Mouse (Mus musculus): ENCODE data around the gene Mertk. TPM values are rescaled to one million over a fixed set of nuclear protein-coding genes. Genes with fewer than 3 reads are reported as not detected.

Gene Mertk
- polyA plus RNA-seq, 1 experiment from 2014 or later, result 3.4 TPM

DNA sequence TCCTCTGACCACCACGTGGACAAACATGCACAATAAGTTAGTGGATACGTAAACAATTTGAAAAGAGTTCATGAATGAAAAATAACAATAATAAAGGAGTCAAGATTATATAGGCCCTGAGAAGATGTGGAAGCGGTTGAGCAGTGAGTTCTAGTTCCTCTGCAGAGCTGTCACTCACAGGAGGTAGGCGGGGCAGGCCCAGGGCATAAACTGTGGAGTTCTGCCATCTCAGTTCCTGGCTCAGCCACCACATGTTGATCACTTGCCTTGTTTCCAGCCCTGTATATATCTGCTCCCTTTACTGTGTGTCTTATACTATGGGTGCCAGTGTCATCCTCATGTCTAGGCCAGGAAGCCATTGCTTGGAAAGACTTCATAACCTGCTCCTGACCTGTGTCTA, 104.7 kb downstream of the Mertk start:
- Histone ChIP-seq H3K9me3 (replicated peaks) (no peaks in the 10 kb centered on the region), H3K27ac (no peak overlapping the region), H3K9ac (no peak overlapping the region), H3K27me3 (no peaks in the 10 kb centered on the region), H3K4me3 (replicated peaks) (no peak overlapping the region), H3K4me1 (replicated peaks) (no peaks in the 10 kb centered on the region), H3K4me2 (no peak overlapping the region), H3K36me3 (peaks cover 25% of the 10 kb centered on the region)
- no peak for ATAC-seq (ENCODE audit: low read depth)
- no peak for DNase-seq
- WGBS (ENCODE audit: insufficient replicate concordance), result 71% methylated on average over 4 of the region's 4 CpGs

DNA sequence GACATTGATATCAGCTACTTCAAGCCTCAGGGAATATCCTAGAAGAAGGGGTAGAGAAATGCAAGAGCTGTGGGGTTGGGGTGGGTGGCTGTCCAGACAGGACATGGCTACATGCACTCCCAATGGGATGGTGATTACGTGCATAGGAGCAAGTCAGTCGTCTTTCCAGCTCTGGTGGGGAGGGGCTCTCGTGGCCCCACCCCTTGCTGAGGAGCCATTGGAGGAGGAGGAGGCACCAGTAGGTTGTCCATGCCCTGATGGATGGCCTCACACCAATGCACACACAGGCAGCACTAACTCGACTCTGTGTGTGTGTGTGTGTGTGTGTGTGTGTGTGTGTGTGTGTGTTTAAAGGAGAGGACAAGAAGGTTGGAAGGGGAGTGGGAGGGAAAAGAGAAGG, 106.6 kb downstream of the Mertk start:
- WGBS (ENCODE audit: insufficient replicate concordance), result 56% methylated on average over 4 of the region's 4 CpGs
- no peak overlapping the region for H3K27ac ChIP-seq
- H3K4me1 ChIP-seq (replicated peaks), result no peaks in the 10 kb centered on the region
- H3K9me3 ChIP-seq (replicated peaks), result no peaks in the 10 kb centered on the region
- H3K36me3 ChIP-seq, result peaks cover 18% of the 10 kb centered on the region
- no peak overlapping the region for H3K9ac ChIP-seq
- H3K4me2 ChIP-seq, result no peak overlapping the region
- no peaks in the 10 kb centered on the region for H3K27me3 ChIP-seq
- no peak for DNase-seq
- ATAC-seq (ENCODE audit: low read depth), result no peak
- no peak overlapping the region for H3K4me3 ChIP-seq (replicated peaks)

DNA sequence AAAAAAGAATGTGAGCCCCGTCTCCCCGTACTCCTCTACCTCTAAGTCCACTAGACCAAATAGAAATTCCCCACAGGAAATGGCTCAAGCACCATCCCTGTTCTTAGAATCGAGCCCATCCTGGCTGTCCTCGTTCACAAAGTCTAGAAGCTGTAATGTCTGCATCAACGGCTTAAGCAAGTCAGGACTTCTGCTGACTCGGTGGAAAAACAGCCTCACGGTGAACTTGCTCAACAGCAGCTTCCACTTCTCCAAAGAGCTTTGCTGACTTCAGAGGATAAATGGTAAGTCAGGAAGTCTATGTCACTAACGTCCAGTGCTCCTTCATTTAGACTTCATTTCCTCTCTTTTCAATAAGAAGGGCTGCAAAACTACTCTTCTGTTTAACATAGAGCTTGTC, 107.8 kb downstream of the Mertk start:
- 37% methylated on average over 8 of the region's 8 CpGs for WGBS (ENCODE audit: insufficient replicate concordance)

DNA sequence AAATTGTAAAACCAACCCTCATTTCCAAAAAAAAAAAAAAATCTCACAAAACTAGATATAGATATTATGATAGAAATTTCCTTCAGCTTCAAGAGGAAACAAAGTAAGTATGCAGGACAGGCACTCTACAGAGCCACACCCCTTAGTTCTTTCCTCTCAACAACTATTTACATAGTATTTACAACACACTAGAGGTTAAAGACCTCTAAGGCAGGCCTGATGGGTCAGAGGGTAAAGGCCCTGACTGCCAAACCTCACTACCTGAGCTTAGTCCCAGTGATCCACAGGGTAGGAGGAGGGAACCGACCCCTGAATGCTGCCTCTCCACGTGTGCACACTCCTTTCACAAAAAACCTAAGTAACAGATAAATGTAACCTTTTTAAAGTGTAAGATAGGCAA, 114.0 kb downstream of the Mertk start:
- peaks cover 8% of the 10 kb centered on the region for H3K4me1 ChIP-seq (replicated peaks)
- H3K27me3 ChIP-seq, result no peaks in the 10 kb centered on the region
- no peak overlapping the region for H3K27ac ChIP-seq
- no peak overlapping the region for H3K9ac ChIP-seq
- no peaks in the 10 kb centered on the region for H3K9me3 ChIP-seq (replicated peaks)
- no peak overlapping the region for H3K4me3 ChIP-seq (replicated peaks)
- WGBS (ENCODE audit: insufficient replicate concordance), result 28% methylated on average over 2 of the region's 2 CpGs
- no peaks in the 10 kb centered on the region for H3K36me3 ChIP-seq
- ATAC-seq (ENCODE audit: low read depth) (no peak), DNase-seq (no peak)
- no peak overlapping the region for H3K4me2 ChIP-seq

More for the DNA sequence above, 107.8 kb downstream of the Mertk start:
- no peak overlapping the region for H3K9ac ChIP-seq
- no peak for ATAC-seq (ENCODE audit: low read depth)
- no peak overlapping the region for H3K4me3 ChIP-seq (replicated peaks)
- H3K27me3 ChIP-seq, result no peaks in the 10 kb centered on the region
- no peaks in the 10 kb centered on the region for H3K9me3 ChIP-seq (replicated peaks)
- no peak overlapping the region for H3K4me2 ChIP-seq
- no peak for DNase-seq
- peaks cover 8% of the 10 kb centered on the region for H3K36me3 ChIP-seq
- H3K27ac ChIP-seq, result no peak overlapping the region
- H3K4me1 ChIP-seq (replicated peaks), result no peaks in the 10 kb centered on the region

DNA sequence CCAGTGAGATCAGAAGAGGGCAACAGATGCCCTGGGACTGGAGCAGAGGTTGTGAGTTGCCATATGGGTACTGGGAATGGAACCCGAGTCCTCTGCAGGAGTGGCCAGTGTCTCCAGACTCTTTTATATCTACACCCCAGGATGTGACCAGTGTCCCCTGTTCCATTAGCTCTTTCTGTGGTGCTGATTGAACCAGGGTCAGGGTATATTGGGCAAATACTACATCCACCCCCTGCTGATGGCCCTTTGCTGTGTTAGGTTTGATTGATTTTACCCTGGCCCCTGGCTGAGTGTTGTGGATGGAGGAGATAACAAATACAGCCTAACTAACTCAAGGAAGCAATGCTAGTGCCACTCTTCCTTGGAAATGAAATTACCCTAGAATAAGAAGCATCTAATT, 117.6 kb downstream of the Mertk start:
- H3K4me3 ChIP-seq (replicated peaks), result no peak overlapping the region
- H3K36me3 ChIP-seq, result no peaks in the 10 kb centered on the region
- no peaks in the 10 kb centered on the region for H3K27me3 ChIP-seq
- WGBS (ENCODE audit: insufficient replicate concordance), result 57% methylated on average over 1 of the region's 1 CpGs
- ATAC-seq (ENCODE audit: low read depth) (no peak), DNase-seq (no peak)
- H3K9me3 ChIP-seq (replicated peaks), result no peaks in the 10 kb centered on the region
- peaks cover 25% of the 10 kb centered on the region for H3K4me1 ChIP-seq (replicated peaks)
- no peak overlapping the region for H3K4me2 ChIP-seq
- no peak overlapping the region for H3K27ac ChIP-seq
- no peak overlapping the region for H3K9ac ChIP-seq

DNA sequence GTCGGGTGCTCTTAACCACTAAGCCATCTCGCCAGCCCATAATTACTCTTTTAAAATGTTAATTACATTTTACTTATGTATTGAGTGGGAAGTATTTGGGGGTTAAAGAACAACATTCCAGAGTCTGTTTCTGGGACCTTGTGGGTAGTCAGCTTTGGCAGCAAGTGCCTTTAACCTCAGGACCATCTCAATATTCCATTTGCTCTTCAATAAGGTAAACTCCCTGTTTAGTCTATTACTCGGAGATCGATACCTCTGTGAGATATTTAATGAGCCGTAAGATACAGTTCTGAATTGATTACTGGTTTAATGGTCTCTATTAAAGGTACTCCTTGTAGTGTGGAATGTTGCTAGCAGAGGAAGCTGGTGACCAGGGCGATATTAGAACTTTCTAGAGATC, 118.2 kb downstream of the Mertk start:
- H3K27me3 ChIP-seq, result no peaks in the 10 kb centered on the region

DNA sequence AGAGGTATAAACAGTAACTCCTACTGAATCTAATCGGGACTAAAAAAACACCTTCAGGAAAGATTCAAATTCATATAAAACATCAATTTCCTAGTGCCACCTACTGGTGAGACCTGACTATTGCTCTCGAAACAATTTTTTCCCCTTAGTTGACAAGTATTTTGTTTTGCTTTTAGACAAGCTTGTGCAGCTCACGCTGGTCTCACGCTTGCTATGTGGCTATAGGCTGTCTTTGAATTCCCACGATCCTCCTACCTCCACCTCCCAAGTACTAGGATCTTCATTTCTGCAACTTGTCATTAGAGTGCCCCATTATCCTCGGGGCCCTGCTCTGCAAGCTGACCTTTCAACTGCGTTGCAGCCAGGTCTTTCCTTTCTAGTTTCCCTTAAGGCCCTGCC, 118.6 kb downstream of the Mertk start:
- H3K9me3 ChIP-seq (replicated peaks), result no peaks in the 10 kb centered on the region
- peak overlapping the region; percentile 76 for H3K27ac ChIP-seq
- ATAC-seq (ENCODE audit: low read depth), result peak; percentile 9
- no peaks in the 10 kb centered on the region for H3K27me3 ChIP-seq
- no peaks in the 10 kb centered on the region for H3K36me3 ChIP-seq
- H3K4me1 ChIP-seq (replicated peaks), result peaks cover 29% of the 10 kb centered on the region
- H3K9ac ChIP-seq, result peak overlapping the region; percentile 66
- WGBS (ENCODE audit: insufficient replicate concordance), result under 1% methylated on average over 7 of the region's 7 CpGs
- DNase-seq, result no peak
- H3K4me2 ChIP-seq, result peak overlapping the region; percentile 91
- peak overlapping the region; percentile 82 for H3K4me3 ChIP-seq (replicated peaks)

More for the DNA sequence above, 118.2 kb downstream of the Mertk start:
- H3K36me3 ChIP-seq, result no peaks in the 10 kb centered on the region
- H3K9ac ChIP-seq, result peak overlapping the region; percentile 6; the same call in 1 of the 2 replicates
- ATAC-seq (ENCODE audit: low read depth) (no peak), DNase-seq (no peak)
- H3K27ac ChIP-seq, result no peak overlapping the region
- WGBS (ENCODE audit: insufficient replicate concordance), result 43% methylated on average over 6 of the region's 6 CpGs
- H3K4me3 ChIP-seq (replicated peaks), result peak overlapping the region; percentile 82
- H3K4me2 ChIP-seq, result peak overlapping the region; percentile 91
- H3K9me3 ChIP-seq (replicated peaks), result no peaks in the 10 kb centered on the region
- H3K4me1 ChIP-seq (replicated peaks), result peaks cover 29% of the 10 kb centered on the region

DNA sequence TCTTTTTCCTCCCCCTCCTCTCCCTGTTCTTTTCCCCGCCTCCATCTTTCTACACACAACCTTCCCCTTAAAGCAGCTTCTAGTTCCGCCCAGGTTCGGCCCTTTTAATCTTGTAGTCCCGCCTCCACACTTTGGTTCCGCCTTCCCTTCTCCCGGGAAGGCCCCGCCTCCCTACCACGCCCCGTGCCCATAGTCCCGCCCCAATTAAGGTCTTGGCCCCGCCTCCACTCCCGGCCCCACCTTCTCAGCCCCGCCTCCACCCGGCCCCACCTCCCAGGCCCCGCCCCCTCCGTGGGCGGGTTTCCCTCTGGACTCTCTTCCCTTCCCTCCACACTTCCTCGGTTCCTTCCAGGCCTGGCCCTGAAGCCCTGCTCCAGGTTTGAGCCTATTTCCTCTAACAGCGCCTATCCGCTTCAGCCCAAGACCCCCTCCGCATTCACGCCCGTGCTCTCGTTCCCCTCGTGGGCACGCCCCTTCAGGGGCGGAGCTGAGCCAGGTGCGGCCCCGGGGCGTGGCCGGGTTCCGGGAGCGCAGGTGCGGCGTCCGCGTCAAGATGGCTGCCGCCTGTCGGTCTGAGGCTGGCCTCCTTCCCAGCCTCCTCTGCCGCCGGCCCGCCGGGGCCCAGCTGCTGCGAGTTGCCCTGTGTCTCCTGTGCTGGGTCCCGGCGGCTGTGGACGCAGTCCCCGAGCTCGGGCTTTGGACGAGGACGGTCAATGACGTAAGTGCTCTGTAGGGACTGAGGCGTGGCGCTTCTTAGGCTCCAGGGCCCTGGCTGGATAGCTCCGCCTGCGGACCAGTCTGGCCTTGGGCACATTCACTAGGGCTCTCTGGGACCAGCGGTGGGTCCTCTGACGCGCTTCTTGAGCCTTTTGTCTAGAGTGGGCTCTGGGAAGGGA, 119.3 kb downstream of the Mertk start, which contains the start of gene Tmem87b:
TSS of gene Tmem87b (plus strand) at position 333 of the 896 bp plus-strand sequence.
- peak within 1 kb of the TSS; percentile 88 for H3K27ac ChIP-seq

DNA sequence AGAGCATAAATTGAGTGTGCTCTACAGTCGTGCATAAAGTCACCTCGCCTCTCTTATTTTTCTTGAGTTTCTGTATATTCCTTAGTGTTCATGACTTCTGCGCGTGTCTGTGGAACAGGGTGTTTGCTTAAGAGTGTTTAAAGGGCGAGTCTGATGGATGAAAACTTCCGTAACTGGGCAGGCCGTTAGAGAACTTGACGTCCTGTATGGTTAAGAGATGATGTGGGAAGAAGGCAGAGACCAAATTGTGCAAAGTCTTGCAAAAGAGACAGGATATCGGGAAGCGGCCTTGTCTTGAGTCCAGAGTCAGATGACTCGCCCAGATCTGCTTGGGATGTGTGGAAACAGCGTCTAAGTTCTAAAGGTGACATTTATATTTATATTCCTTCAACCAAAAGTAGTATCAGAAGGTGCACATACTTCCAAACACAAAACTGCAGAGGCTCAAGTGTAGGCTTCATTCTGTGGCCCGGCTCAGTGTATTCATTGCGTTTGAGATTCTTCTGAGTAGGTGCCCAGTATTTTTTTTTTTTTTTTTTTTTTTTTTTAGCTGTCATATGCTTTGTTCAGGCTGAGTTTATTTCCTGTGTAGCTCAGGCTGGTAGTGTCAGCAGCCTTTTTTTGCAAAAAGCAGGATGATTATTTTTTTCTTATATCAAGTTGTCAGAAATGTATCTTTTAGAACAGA, 120.3 kb downstream of the Mertk start:
- Histone ChIP-seq H3K27ac (peak overlapping the region; percentile 88), H3K36me3 (no peaks in the 10 kb centered on the region), H3K4me2 (peak overlapping the region; percentile 91), H3K4me3 (replicated peaks) (peak overlapping the region; percentile 82), H3K9ac (peak overlapping the region; percentile 81), H3K27me3 (no peaks in the 10 kb centered on the region), H3K4me1 (replicated peaks) (peaks cover 29% of the 10 kb centered on the region), H3K9me3 (replicated peaks) (no peaks in the 10 kb centered on the region)
- no peak for ATAC-seq (ENCODE audit: low read depth)
- no peak for DNase-seq
- 24% methylated on average over 14 of the region's 14 CpGs for WGBS (ENCODE audit: insufficient replicate concordance)

More for the DNA sequence above, 119.3 kb downstream of the Mertk start, which contains the start of gene Tmem87b:
- ATAC-seq (ENCODE audit: low read depth) (peak; percentile 88), DNase-seq (peak; percentile 89)
- H3K4me1 ChIP-seq (replicated peaks), result peaks cover 29% of the 10 kb centered on the region
- no peaks in the 10 kb centered on the region for H3K36me3 ChIP-seq
- H3K27me3 ChIP-seq, result no peaks in the 10 kb centered on the region
- WGBS (ENCODE audit: insufficient replicate concordance), result under 1% methylated on average over 59 of the region's 59 CpGs
- peak within 1 kb of the TSS; percentile 82 for H3K4me3 ChIP-seq (replicated peaks)
- peak within 1 kb of the TSS; percentile 81 for H3K9ac ChIP-seq
- H3K9me3 ChIP-seq (replicated peaks), result no peaks in the 10 kb centered on the region
- H3K4me2 ChIP-seq, result peak within 1 kb of the TSS; percentile 91

DNA sequence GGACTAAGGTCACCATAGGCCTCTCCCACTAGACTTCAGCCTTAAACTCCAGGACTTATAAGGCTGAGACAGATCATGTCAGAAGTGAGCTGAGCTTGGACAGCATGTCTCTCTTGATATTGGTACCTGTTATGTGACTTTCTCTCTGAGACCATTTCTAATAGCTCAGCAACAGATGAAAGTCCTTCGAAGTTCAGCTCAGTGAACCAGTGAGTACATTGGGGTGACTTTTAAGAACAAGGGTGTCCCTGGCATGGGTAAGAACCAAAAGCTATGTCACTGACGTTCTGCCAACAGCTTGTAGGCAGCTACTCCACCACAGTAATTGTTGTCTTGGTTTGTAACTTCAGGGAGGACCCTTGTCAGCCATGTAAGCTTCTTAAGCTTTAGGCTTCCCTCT, 121.9 kb downstream of the Mertk start:
- H3K4me3 ChIP-seq (replicated peaks), result no peak overlapping the region
- no peaks in the 10 kb centered on the region for H3K27me3 ChIP-seq
- peaks cover 29% of the 10 kb centered on the region for H3K4me1 ChIP-seq (replicated peaks)
- WGBS (ENCODE audit: insufficient replicate concordance), result 70% methylated on average over 2 of the region's 2 CpGs
- DNase-seq, result no peak
- no peak overlapping the region for H3K4me2 ChIP-seq
- H3K9ac ChIP-seq, result no peak overlapping the region
- H3K36me3 ChIP-seq, result no peaks in the 10 kb centered on the region
- ATAC-seq (ENCODE audit: low read depth), result no peak
- no peak overlapping the region for H3K27ac ChIP-seq
- no peaks in the 10 kb centered on the region for H3K9me3 ChIP-seq (replicated peaks)

DNA sequence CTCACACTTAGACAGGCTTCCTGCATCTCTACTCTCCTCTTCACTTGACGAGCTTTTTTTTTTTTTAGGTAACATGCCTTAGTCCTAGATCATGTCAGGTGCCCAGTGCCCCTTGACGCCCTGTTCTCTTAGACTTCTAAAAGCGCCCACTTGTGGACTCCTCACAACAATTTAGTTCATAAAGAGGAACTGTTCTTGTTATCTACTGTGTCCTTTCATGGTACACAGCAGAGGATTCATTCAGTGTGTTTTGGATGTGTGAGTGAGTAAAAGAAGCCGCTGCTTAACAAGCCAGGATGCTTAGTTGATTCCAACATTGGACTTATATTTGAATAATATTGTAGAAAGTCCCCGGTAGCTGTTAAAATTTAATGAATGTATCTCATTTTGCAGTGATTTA, 125.1 kb downstream of the Mertk start:
- peaks cover 15% of the 10 kb centered on the region for H3K4me1 ChIP-seq (replicated peaks)
- H3K9ac ChIP-seq, result no peak overlapping the region
- H3K4me2 ChIP-seq, result no peak overlapping the region
- H3K36me3 ChIP-seq, result peaks cover 6% of the 10 kb centered on the region; the same call in 1 of the 2 replicates
- 76% methylated on average over 5 of the region's 5 CpGs for WGBS (ENCODE audit: insufficient replicate concordance)
- no peak overlapping the region for H3K27ac ChIP-seq
- no peaks in the 10 kb centered on the region for H3K9me3 ChIP-seq (replicated peaks)
- DNase-seq, result no peak
- no peaks in the 10 kb centered on the region for H3K27me3 ChIP-seq
- H3K4me3 ChIP-seq (replicated peaks), result no peak overlapping the region
- ATAC-seq (ENCODE audit: low read depth), result no peak
